Mouse (Mus musculus): ENCODE results near the gene Slc22a20.

Gene Slc22a20

GRCm38 (mm10) chr19:5986043-5986442 lies at the start of gene Slc22a20:
Gene Slc22a20 (minus strand): TSS chr19:5986143.
- DNase-seq, result no peak

GRCm38 (mm10) chr19:6030520-6031280 lies 44.8 kb upstream of the Slc22a20 start:
- DNase-seq, result no peak

GRCm38 (mm10) chr19:6029426-6029825 lies 43.5 kb upstream of the Slc22a20 start:
- DNase-seq, result no peak

GRCm38 (mm10) chr19:6028991-6029390 lies 43.0 kb upstream of the Slc22a20 start:
- DNase-seq, result no peak

- no peak for DNase-seq
Observed at GRCm38 (mm10) chr19:6023930-6024329, 38.0 kb upstream of the Slc22a20 start.

- DNase-seq, result no peak
Observed at GRCm38 (mm10) chr19:6023059-6023458, 37.1 kb upstream of the Slc22a20 start.

- no peak for DNase-seq
Observed at GRCm38 (mm10) chr19:6020276-6020675, 34.3 kb upstream of the Slc22a20 start.

- peak; percentile 93 to 94 for DNase-seq
Observed at GRCm38 (mm10) chr19:6018142-6019089, 32.5 kb upstream of the Slc22a20 start.

GRCm38 (mm10) chr19:6016532-6016931 lies 30.6 kb upstream of the Slc22a20 start:
- DNase-seq, result peak in 1 of 2 experiments; percentile 35

- DNase-seq, result peak; percentile 84 to 90
Observed at GRCm38 (mm10) chr19:6015511-6016315, 29.8 kb upstream of the Slc22a20 start, which contains the start of gene Capn1. Gene Capn1 (minus strand): TSS chr19:6015897.

- DNase-seq, result peak; percentile 60 to 74
Observed at GRCm38 (mm10) chr19:6014991-6015510, 29.1 kb upstream of the Slc22a20 start.

- no peak for DNase-seq
Observed at GRCm38 (mm10) chr19:6013691-6014090, 27.7 kb upstream of the Slc22a20 start.

GRCm38 (mm10) chr19:6009137-6009536 lies 23.2 kb upstream of the Slc22a20 start:
- no peak for DNase-seq

GRCm38 (mm10) chr19:6007013-6007412 lies 21.1 kb upstream of the Slc22a20 start:
- no peak for DNase-seq

- DNase-seq, result no peak
Observed at GRCm38 (mm10) chr19:6005541-6005940, 19.6 kb upstream of the Slc22a20 start.

- DNase-seq, result no peak
Observed at GRCm38 (mm10) chr19:5999969-6000368, 14.0 kb upstream of the Slc22a20 start.

GRCm38 (mm10) chr19:5998180-5998579 lies 12.2 kb upstream of the Slc22a20 start:
- no peak for DNase-seq

- peak; percentile 41 to 60 for DNase-seq
Observed at GRCm38 (mm10) chr19:5994711-5995110, 8.8 kb upstream of the Slc22a20 start.

GRCm38 (mm10) chr19:5992012-5992411 lies 6.1 kb upstream of the Slc22a20 start:
- DNase-seq, result no peak

GRCm38 (mm10) chr19:5991467-5991866 lies 5.5 kb upstream of the Slc22a20 start:
- no peak for DNase-seq

GRCm38 (mm10) chr19:5990921-5991320 lies 5.0 kb upstream of the Slc22a20 start:
- no peak for DNase-seq

- DNase-seq, result no peak
Observed at GRCm38 (mm10) chr19:5990033-5990432, 4.1 kb upstream of the Slc22a20 start.
